Mouse (Mus musculus): Measurements from ENCODE around the gene Filip1l.
"Not testable (repeated sequence)": the region's sequence is repeated elsewhere in the genome, so short reads cannot be mapped to it uniquely, and the experiment has no call there.

Gene Filip1l

DNA sequence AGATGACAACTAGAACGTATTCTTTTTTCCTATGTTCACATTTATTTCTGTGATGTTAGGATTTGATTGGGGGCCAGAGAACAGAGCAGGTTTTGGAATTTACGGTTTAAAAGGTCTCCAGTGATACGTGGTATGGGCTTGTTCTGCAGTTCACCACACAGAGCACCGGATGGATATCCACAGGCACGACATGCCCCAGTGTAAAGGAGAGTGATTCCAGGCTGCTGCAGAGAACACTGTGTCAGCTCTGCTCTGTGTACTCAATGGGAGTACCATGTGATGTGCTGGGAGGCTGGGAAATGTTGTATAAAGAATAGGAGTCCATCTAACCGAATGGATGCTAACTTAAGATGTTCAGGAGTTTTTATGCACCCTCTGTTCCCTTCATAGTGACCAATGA is 1.0 kb downstream of the Filip1l start:
- no peak for DNase-seq

GRCm38 (mm10) chr16:57356454-57356853 is 3.6 kb downstream of the Filip1l start:
- DNase-seq: no peak

GRCm38 (mm10) chr16:57357011-57357410 is 4.1 kb downstream of the Filip1l start:
- no peak for DNase-seq

GRCm38 (mm10) chr16:57359251-57359650 is 6.4 kb downstream of the Filip1l start:
- DNase-seq: no peak

- DNase-seq: no peak
Measured at GRCm38 (mm10) chr16:57360785-57361184, 7.9 kb downstream of the Filip1l start.

DNA sequence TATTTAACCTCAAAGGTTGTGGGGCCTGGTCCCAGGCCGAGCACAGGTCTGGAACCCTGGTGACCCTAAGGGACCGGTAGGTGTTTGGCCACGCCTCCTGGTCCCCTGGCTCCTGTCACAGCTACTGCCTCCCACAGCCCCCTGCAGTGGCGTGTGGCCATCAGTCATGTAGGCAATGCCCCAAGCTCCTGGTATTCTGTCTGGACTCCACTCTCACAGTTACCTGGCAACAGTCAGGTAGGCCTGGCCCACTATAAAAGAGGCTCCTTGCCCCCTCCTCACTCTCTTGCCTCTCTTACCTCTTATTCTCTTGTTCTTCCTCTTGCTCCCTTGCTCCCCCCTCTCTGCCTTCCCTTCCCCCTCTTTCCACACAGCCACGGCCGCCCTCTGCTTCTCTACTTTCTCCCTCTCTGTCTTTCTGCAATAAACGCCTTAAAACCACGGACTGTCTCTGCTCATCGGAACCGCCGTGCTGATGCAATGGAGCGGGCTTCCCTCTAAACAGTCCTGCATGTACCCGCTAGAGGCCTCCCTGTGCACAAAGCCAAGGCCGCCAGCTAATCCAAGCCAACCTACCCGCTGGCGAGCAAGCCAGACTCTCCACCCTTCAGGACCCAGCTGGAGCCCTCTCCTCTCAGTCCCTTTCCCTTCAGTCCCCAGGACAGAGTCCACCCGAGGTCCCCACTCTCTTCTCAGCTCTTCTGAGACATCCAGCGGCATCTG is 9.9 kb downstream of the Filip1l start:
- DNase-seq: no peak

- DNase-seq: no peak
Measured at GRCm38 (mm10) chr16:57364498-57364897, 11.6 kb downstream of the Filip1l start.

DNA sequence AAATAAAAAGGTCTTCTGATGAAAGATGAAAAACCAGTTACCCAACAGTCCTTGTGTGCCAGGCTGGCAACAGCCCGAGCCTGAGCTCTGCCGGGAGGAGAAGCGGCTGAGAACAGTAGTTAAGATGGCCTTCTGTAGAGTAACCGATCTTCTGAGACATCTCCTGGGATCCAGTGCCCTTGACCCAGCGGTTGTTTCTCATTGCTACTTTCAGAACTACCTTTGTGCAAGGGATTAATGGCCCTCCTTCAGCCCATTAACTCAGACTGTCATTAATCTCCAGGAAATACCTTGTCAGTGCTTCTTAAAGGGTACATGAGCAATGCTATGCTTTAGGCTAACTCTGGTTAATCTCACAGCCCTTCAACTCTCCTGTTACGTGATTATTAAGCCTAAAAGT is 13.2 kb downstream of the Filip1l start:
- no peak for DNase-seq

DNA sequence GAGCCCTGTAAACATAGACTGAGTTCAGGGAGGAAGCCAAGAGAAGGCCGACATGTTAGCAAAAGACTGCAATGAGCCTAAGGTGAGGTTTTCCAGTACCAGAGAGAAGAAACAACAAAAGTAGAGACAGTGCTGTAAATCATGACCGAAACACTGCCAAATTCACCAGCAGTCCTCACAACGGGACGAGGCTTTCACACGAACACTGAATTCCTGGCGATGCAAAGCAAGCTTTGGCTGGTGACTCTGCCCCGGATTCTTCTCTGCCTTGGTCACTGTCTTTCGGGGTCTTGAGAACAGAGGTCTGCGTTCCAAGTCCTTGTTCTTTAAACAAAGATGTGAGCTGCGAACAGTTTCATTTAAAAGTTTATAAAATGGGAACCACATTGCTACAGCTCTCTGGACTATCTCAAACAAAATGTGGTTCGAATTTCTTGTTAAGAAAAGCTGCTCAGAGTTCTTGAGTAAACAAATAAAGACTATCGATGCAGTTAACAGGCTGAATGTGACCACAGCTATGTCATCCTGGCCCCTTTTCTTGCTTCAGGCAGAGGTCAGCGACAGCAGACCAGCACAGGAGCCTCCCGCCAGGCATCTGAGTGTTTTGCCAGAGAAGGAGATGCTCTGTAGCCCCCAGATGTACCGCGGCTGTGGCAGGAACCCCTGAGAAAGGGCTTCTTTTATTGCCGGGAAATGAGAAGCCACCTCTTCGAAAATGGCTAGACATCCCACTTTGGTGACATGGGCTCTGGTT is 14.2 kb downstream of the Filip1l start:
- DNase-seq: no peak

GRCm38 (mm10) chr16:57369846-57370496 is 17.1 kb downstream of the Filip1l start:
- DNase-seq: no peak

- DNase-seq: no peak
Measured at GRCm38 (mm10) chr16:57372156-57372555, 19.3 kb downstream of the Filip1l start.

DNA sequence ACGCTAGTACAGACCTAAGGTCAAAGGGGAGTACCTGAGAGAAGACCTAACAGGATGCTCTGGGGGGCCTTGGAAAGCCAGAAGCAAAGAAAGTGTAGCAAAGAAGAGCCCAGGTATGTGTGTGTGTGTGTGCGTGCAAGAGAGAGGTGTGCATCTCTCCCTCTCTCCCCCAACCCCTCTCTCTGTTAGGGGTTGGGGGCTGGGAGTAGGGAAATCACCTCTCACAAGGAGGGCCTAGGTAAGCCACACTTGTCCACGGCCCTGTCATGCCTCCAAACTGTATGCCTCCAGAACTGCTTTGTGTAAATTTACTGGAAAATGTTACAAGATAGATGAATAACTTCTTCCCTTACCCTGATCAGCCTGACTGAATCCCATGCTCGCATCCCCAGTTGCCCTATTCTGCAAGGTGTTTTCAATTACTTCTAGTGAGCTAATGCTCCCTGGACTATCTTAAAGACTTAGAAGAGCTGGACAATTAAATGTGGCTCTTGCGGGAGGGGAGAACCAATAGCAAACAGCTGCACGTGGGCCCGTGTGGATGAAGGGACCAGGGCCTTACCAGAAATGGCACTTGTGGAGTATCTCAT is 22.4 kb downstream of the Filip1l start:
- DNase-seq: no peak

DNA sequence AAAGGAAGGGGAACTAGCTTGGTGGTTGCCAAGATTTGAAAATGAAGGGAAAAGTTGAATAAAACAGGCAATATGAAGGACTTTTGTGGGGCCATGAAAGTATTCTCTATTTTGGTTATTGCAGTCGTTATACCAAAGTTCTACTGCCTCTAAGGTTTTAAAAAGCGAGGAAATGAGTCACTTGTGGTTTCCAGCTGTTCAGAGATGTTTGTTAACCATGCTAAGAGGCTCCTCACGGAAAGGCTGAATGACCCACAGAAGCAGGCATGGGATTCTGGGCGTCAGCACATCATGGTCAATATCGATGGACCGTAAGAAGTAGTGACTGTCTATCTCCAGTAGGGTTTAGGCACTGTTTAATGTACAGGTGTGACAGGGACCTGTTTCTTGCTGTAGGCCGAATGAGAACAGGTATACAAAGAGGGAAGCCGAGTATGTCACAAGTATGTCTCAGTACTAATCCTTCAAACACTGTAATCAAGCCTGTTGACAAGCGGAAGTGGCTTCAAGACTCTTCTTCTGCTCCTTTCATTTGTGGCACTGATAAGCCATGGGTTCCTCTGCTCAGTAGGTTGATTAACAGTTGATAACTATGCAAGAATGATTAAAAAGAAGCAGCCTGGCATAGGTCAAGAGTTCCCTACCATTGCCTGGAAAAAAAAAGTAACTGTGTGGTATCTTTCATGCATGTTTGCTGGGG is 25.9 kb downstream of the Filip1l start:
- DNase-seq: no peak

- no peak for DNase-seq
Measured at GRCm38 (mm10) chr16:57383266-57383971, 30.5 kb downstream of the Filip1l start.

GRCm38 (mm10) chr16:57384274-57384673 is 31.4 kb downstream of the Filip1l start:
- DNase-seq: no peak

GRCm38 (mm10) chr16:57389566-57390251 is 36.8 kb downstream of the Filip1l start:
- no peak for DNase-seq

GRCm38 (mm10) chr16:57391171-57391570 is 38.3 kb downstream of the Filip1l start:
- not testable (repeated sequence) for DNase-seq

DNA sequence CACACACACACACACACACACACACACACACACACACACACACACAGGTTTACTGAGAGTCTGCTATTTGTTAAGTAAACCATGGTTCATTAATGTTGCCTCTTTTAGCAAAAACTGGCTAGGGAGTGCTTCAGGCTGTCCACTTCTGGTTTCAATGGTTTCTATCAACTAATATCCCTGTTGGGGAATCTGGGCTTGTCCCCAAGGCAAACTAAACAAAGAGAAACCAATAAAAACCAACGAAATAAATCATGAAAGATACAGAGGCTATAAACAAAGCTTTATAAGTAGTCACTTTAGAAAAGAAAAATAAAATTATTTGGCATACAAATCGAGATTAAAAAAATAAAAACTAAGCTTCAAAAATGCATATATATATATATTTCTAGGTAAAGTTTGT is 39.6 kb downstream of the Filip1l start:
- DNase-seq: no peak

GRCm38 (mm10) chr16:57393161-57393560 is 40.3 kb downstream of the Filip1l start:
- DNase-seq: peak; percentile 11

DNA sequence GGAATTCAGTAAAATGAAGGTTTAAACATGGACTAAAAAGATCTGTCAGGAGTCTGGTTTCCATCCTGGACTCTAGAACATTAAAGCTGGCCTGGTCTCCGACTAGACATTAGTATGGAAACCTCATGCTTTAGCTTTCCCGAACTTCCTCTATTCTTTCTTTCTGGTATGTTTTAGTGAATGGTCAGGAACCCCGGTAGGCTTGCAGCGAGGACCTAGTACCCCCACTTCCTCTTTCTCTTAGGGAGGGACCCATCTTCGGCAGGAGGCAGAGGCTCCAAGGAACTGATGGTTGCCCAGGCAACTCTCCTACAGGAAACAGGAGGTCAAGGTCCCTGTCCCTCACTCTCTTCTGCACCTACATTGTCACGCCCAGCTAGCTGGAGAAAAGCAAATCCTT is 43.4 kb downstream of the Filip1l start:
- DNase-seq: no peak

- no peak for DNase-seq
Measured at GRCm38 (mm10) chr16:57397845-57398244, 45.0 kb downstream of the Filip1l start.

All from thymus, postnatal 25 days (tissue).